Mouse (Mus musculus) testis, adult 2 months (tissue): ENCODE measurements around the gene Hk1.

Source experiments
- CTCF ChIP-seq: fragments of 200-500 bp; IDR thresholded peaks from 2 replicates; pipeline ENCODE4 v1.5.1; 2012; ENCODE audit warnings: low read depth, mild to moderate bottlenecking, inconsistent platforms, low read length, moderate library complexity; ENCODE audit not compliant: control insufficient read depth, insufficient read depth, insufficient replicate concordance
- POLR2A ChIP-seq: fragments of 200-500 bp; IDR thresholded peaks from 2 replicates; pipeline ENCODE4 v1.6.1; 2012; ENCODE audit warnings: low read depth, mild to moderate bottlenecking, inconsistent platforms, low read length, moderate library complexity; ENCODE audit not compliant: control insufficient read depth

DNA sequence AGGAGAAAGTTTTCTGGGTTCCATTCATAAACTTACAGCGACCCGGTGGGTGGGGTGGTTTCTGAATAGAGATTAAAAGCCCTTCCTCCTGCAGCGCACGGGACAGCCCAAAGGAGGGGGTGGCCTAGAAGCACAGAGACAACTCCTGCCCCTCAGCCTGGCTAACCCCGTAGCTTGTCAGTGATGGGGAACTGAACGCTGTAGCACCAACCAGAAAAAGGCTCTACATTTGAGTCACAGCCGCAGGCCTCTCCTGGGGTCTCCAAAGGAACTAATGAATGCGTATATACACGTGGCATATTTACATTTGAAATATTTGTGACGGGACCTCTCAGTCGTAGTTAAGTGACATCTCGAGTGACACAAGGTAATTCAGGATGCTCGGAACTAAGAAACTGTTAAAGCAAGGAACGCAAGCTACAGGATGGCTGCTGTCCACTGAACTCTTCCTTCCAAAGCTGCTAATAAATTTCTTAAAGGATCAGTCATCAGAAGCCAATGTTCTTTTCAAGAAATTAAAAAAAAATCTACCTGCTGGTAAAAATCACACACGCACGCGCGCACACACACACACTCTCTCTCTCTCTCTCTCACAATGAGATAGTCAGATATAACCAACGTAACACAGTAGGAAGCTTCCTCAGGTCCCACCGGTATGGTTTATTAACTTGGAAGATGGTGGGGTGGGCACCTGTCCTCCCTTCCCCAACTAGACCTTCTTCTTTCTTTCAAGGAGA lies 44.9 kb downstream of the Hk1 start:
- TF ChIP-seq POLR2A = no peak
- TF ChIP-seq CTCF = no peak
